Mouse (Mus musculus) 3T3-L1 (cell line): ENCODE measurements around the gene Mob1b.
"Not testable (repeated sequence)": the region's sequence is repeated elsewhere in the genome, so short reads cannot be mapped to it uniquely, and the experiment has no call there.

ENCODE experiments used
- DNase-seq: peaks from one replicate; pipeline ENCODE4 v3.0.0-alpha.2; 2015; ENCODE audit warnings: low read depth, low spot score

Gene Mob1b

DNA sequence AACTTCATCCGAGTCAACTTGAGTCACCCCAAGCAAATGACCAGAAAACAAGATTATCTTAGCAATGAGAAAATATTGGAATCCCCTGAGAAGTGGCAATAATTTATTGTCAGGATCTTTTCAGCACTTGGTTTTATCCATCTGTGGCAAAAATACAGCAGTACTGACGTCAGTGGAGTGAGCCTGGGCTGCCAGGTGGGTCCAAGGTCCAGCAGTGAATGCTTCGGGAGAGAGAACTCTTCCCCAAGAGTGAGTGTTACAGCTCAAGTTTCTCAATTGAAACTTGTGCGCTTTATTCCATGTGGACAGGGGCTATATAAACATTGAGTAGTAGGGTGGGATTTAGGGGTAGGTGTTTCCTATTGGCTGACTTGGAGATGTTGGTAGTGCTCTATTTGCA lies 18.6 kb upstream of the Mob1b start:
- no peak for DNase-seq

DNA sequence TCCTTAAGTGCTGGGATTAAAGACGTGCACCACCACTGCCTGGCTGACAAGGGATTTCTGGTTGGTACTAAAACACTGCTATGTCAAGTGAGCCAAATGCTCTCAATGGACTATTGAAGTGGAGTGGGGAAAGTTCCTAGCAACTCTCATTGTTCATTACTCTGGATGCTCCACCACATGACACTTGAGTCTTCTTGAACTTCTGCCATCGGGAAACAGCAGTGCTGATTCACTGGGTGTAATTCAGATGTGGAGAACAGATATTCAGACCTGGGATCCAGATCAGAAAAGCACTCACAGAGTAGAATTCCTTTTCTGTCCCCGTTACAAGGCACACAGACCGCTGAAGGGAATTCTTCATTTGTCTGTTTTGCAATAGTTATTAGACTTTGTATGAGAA lies 17.1 kb upstream of the Mob1b start:
- DNase-seq = peak; percentile 55

DNA sequence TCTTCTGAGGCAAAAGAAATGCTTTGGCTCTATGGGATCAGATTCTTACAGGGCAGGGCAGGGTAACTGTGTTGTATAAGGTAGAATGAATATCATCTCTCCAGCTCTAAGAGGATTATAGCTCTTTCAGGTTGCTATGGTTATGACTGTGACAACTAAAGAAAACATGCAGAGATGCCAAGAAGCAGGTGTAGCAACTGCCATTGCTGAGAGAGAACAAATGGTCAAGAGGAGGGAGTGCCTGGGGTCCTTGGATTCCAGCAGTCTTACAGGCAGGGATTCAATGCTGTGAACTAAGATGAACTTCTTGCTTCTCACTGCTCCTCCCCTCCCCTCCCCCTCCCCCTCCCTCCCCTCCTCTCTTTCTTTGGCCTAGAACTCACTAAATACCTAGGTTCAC lies 9.5 kb upstream of the Mob1b start:
- no peak for DNase-seq

DNA sequence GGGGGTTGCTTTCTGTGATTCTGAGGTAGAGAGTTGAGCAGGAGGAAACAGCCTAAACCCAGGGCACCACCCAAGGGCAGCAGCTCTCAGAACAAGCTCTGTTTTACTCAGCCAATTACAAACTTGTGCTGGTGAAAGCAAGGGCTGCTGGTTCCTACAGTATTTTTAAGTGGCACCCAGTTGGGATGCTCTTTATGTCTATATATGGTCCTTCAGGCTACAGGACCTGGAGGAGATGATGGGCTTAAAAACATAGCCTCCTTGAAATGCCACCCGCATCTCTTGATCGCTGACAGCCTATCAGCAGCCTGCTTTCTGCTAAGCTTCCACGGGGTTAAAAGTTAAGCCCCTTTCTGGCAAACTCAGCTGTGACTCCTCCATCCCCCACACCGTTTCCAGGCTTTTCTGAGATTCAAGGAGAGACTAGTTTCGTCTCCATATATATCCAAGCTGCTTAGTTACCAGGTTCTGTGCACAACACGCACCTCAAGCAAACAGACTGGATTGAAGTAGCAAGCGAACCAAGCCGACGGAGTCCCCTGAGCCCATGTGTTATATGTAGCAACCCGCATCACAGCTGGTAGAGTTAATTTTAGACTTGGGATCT lies 8.9 kb upstream of the Mob1b start:
- no peak for DNase-seq

DNA sequence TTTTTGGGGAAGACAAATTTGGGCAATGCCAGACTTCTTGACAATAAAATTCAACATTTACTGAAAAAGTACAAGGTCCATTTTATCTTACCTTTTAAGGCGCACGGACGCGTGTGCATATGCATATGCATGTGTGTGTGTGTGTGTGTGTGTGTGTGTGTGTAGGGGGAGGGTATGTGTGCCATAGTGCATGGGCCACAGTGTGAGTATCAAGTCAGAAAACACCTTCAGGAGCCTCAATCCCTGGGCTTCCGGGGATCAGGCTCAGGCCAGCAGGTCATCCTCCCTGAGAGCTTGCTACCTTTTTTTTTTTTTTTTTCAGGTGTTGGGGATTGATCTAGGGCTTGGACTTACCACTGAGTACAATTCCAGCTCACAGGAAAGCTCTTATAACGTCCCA lies 8.3 kb upstream of the Mob1b start:
- DNase-seq = no peak

DNA sequence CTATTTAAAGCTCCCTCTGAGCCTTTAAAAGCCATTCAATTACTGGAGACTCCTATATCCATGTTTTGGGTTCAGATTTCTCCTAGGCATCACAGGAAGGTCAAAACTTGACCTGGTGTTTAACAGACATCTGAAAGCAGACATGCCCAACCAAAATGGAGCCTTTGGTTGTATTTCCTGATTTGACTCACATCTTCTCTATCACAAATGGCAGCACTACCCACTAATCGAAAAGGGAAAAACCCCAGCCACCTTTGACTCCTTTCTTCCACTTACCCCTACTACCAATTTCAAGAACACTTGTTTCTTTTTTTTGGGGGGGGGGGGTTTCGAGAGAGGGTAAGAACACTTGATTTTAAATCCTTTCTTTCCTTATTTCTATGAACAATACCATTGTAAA lies 3.7 kb upstream of the Mob1b start:
- no peak for DNase-seq

DNA sequence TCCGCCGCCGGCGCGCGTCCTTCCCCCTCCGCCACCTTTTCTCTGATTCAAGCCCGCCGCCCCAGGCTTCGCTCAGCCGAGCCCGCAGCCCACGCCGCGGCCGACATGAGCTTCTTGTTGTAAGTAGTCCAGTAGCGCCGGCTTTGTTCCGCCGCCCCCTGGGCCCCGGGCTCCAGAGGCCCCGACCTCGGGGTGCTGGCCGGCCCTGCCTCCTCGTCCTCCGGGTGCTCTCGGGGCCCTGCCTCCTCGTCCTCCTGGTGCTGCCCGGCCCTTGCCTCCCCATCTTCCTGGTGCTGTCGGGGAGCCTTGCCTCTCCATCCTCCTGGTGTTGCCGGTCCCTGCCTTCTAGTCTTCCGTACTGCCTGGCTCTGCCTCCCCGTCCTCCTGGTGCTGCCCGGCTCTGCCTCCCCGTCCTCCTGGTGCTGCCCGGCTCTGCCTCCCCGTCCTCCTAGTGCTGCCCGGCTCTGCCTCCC lies 384 bp downstream of the Mob1b start:
- DNase-seq = no peak

DNA sequence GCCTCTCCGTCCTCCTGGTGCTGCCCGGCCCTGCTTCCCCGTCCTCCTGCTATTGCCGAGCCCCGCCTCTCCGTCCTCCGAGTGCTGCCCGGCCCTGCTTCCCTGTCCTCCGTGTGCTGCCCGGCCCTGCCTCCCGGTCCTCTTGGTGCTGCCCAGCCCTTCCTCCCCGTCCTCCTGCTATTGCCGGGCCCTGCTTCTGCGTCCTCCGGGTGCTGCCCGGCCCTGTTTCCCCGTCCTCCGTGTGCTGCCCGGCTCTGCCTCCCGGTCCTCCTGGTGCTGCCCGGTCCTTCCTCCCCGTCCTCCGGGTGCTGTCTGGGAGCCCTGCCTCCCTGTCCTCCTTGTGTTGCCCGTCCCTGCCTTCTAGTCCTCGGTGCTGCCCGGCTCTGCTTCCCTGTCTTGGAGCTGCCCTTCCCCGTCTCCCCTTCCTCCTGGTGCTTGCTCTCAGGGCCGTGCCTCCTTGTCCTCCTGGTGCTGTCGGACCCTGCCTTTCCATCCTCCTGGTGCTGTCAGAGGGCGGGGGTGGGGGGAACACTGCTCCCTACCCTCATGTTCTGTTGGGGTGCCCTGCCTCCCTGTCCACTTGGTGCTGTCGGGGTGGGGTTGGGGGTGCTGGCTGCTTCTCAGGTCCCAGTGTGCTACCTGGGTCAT lies 1.0 kb downstream of the Mob1b start:
- DNase-seq = peak; percentile 54

DNA sequence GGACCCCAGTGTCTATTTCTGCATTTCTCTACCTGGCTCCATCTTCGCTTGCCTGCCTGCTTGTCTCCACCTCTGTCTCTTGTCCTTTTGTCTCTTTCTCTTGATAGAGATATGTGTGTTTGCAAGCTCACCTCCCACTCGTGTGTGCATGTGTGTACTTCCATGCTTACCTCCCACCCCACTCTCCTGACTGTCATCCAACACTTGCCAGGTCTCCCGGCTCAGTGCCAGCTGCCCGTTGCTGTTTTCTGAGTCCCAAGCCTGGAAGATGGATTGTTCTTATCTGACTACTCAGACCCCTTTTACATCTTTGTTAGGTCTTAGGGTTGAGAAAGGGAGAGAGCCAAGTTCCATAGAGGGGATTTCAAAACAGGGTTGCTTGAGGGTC lies 1.6 kb downstream of the Mob1b start:
- peak; percentile 46 for DNase-seq

DNA sequence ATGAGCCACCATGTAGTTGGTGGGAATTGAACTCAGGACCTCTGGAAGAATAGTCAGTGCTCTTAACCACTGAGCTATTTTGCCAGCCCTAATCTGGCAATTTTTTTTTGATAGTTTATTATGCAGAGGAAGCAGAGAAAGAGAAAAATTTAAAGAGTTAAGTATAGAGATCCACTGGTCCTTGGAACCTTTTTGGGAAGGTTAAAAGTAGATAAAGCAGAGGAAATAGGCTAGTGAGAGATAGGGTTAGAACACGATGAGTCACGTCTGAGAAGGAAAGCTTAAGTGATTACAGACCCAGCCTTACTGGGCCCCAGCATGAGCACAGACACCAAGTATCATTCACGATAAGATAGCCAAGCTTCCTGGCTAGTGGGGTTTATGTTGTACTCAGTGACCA lies 3.4 kb downstream of the Mob1b start:
- DNase-seq = peak; percentile 85

DNA sequence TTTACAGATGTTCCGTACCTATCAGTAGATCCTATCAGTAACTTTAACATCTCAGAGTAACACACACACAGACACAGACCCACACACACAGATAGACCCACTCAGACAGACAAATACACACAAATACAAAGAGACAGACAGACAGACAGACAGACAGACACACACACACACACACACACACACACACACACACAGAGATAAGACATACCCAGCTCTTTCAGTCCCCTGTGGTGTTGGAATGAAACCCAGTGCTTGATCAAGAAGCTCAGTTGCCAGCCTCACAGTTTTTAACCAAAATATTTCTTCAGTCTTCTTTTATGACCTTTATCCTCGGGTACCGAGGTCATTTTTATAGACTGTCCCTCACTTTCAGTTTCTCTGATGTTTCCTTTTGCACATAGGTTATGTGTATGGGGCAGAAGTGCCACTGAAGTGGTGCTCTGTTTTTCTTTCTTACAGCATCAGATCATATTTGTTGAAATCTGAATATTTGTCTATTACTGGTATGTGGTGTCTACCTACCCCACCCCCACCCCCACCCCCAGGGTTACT lies 7.0 kb downstream of the Mob1b start:
- no peak for DNase-seq

DNA sequence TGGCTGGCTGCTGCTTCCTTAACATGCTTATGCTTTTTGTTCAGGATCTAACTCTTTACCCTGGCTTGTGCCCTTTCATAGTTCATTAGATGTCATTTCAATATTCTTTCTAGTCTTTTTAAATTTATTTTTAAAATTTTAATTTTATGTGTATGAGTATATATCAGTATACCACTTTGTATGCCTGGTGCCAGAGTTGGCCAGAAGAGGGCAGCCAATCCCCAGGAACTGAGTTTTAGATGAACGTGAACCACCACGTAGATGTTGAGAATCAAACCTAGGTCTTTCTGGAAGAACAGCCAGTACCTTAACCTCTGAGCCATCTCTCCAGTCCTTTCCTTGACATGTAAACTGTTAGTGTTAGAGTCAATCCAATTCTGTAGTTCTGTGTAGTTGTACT lies 14.1 kb downstream of the Mob1b start:
- DNase-seq = peak; percentile 34

DNA sequence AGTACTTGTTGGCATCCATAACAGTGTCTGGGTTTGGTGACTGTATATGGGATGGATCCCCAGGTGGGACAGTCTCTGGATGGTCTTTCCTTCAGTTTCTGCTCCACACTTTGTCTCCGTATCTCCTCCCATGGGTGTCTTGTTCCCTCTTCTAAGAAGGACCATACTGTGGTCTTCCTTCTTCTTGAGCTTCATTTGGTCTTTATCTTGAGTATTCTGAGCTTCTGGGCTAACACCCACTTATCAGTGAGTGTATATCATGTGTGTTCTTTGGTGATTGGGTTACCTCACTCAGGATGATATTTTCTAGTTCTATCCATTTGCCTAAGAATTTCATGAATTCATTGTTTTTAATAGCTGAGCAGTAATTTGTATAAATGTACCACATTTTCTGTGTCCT lies 20.4 kb downstream of the Mob1b start:
- not testable (repeated sequence) for DNase-seq

DNA sequence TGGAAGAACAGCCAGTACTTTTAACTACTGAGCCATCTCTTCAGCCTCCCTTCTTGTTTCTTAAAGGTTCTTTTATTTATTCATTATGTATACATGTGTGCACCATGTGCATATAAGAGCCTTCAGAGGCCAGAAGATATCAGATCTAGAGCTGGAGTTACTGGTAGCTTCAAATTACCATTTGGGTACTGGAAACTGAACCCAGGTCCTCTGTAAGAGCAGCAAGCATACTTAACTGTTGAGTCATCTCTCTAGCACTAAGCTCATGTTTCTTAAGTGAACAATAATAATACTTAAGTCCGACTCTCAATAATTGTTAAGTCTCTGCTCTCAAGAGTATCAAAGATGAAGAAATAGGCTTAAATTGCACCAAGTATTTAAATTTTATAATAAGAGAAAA lies 27.1 kb downstream of the Mob1b start:
- peak; percentile 69 for DNase-seq

DNA sequence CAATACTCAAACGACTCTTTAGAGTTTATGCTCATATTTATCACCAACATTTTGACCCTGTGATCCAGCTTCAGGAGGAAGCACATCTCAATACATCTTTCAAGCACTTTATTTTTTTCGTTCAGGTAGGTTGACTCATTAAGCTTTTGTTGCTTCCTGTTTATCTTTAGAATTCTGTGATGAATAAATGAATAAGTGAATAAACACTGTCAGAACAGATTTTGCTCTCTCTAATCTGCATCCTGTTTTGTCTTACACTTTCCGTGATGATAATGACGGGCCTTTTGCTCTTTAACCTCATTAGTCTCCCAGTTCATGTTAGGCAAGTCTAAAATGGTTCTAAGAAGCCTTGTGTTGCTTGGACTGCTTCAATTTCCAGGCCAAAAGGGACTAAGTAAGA lies 32.5 kb downstream of the Mob1b start:
- no peak for DNase-seq

DNA sequence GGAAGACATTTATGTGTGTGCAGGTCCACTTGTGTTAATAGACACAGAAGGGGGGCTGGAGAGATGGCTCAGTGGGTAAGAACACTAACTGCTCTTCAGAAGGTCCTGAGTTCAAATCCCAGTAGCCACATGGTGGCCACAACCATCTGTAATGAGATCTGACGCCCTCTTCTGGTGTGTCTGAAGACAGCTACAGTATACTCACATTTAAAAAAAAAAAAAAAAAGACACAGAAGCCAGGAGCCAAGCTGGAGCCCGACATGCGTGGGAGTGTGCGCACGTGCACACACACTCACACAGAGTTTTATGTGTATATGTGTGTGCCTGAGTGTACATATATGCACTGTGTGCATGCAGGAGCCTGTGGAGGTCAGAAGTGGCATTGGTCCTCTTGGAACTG lies 42.0 kb downstream of the Mob1b start:
- no peak for DNase-seq

DNA sequence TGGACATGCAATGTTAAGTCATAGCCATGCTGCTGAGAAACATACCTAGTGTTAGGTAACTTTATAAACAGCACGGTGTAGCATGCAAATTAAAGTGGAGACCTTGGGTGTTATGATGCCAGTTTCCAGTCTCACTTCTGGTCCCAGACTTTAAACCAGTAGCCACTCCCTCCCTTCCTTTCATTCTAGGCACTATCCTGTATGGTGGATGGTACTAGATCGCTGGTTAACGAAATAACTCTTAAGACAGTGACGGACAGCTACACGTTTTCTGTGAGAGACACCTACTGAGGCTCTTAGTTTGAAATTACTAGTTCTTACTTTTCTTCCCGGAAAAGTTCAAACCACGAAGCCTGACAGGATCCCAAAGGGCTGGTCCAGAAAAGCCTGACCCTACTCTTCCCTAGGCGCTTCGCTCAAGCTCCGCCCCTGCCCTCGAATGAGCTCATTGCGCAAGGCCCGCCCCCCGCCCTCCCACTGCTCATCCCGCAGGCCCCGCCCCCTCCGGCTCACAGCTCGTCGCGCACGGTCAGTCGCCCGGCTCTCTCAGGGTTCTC lies 43.9 kb downstream of the Mob1b start:
- no peak for DNase-seq

DNA sequence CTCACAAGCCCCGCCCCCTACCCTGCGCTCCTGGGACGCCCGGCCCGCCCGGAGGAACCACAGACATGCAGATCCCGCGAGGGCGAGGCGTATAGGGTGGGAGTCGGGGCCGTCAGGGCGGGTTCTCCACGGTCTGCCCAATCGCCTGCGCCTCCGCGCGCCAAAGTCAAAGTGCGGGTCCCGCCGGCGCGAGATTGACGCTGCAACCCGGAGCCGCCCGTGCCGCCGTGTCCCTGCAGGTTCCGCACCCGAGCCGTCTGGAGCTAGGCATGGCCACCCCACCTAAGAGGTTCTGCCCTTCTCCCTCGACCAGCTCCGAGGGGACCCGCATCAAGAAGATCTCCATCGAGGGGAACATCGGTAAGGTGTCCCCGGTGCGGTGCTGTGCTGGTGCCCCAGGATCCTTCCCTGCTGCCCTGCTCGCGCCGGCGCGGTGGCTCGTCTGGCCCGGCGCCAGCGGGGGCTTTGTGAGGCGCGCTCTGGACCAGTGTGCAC lies 44.4 kb downstream of the Mob1b start, which contains the start of gene Dck:
Gene Dck, plus strand, starts transcription at position 10 of the 495 bp plus-strand sequence.
- peak; percentile 100 for DNase-seq

DNA sequence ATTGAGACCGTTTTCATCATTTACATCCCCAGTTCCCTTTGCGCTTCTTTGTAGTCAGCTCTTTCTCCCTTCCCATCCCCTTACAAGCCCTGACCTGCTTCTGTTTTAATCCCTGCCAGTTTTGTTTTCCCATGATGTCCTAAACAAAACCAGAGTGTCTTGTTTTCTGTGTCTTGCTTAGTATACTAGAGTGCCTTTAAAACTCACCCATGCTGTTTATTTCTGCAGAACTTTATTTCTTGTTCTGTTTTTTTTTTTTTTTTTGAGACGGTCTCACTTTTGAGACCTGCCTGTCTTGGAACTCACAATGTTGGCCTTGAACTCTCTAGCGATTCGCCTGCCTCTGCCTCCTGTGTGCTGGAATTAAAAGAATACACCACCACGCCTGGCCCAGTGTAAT lies 44.9 kb downstream of the Mob1b start:
- no peak for DNase-seq

DNA sequence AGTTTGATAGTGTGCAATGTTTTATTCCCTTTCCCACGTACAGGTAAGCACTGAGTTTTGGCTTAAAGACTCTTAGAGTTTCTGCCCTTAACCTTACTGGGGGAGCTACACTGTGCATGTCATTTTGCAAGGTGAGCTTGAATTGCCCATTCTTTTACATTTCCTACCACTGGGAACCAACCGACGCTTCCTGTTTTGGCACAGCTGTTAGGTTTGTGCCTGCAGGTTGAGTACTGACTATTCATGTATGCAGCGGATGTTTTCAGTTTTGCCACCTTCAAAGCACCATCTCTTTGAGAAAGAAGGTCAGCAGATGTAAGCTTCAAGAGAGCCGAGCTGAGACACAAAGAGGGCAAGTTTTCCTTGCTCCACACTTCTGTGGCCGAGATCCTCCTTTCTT lies 45.5 kb downstream of the Mob1b start:
- DNase-seq = no peak

DNA sequence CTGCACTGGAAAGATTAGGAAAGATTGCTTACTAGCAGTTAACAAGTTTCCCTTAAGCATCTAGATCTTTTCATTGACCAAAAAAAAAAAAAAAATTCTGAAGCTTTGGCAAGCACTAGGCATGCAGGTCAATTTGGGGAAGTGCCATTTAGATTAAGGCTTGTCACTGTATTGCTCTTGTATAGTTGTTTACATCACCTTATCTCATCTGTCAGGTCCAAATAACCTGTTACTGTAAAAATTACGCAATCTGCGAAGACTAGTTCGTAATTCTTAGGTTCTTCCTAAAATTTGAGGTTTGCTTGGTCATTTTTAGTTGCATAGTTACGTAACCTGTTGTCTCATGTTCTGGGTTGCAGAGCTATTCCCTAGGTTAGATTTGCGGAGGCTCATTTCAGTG lies 46.2 kb downstream of the Mob1b start:
- DNase-seq = no peak

DNA sequence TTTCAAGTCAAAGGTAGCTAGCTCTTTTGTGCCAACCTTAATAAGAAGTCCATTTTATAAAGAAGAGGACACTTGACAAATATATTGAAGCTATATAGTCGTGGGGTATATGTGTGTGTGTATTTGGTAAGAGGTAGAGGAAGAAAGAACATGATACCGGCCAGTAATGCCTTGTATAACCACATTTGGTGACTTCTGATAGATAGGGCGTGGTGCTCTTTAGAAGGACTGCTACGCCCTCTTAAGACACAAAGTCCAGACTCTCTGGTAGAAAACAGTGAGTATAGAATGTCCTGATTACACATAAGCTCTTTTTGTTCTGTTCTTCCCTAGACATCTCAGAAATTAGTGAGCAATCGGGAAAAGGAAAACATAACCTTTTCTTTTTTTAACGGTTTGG lies 47.5 kb downstream of the Mob1b start:
- no peak for DNase-seq
